Mouse (Mus musculus) intestine, embryonic 15.5 days (tissue): ENCODE measurements at regions not wholly inside any gene's neighbourhood (a gene's known extent, or its start where the extent isn't known, plus 50 kb on each side); places are given as distances from the start of the nearest gene placed in this dataset.

Experiments used
- ATAC-seq: fragments of 200-750 bp; cut with Nextera tagmentation; 2 replicates; pipeline ENCODE4 v1.8.0; 2017; ENCODE audit warnings: moderate TSS enrichment, moderate library complexity
- H3K27ac ChIP-seq: fragments of 300-500 bp; sonication (generic); 2 replicates; pipeline ENCODE4 v1.5.1; 2015; ENCODE audit warnings: mild to moderate bottlenecking, inconsistent platforms
- H3K27me3 ChIP-seq: fragments of 300-500 bp; sonication (generic); replicated peaks from 2 replicates; pipeline ENCODE4 v1.6.1; 2015; ENCODE audit warnings: inconsistent platforms
- H3K36me3 ChIP-seq: fragments of 300-500 bp; sonication (generic); 2 replicates; pipeline ENCODE4 v1.6.1; 2015; ENCODE audit warnings: inconsistent platforms
- H3K4me1 ChIP-seq: fragments of 300-500 bp; sonication (generic); replicated peaks from 2 replicates; pipeline ENCODE4 v1.6.1; 2015; ENCODE audit warnings: inconsistent platforms
- H3K4me2 ChIP-seq: fragments of 300-500 bp; sonication (generic); replicated peaks from 2 replicates; pipeline ENCODE4 v1.6.1; 2015; ENCODE audit warnings: mild to moderate bottlenecking, inconsistent platforms
- H3K4me3 ChIP-seq: fragments of 300-500 bp; sonication (generic); replicated peaks from 2 replicates; pipeline ENCODE4 v1.5.1; 2015; ENCODE audit warnings: inconsistent platforms
- H3K9ac ChIP-seq: fragments of 300-500 bp; sonication (generic); 2 replicates; pipeline ENCODE4 v1.6.1; 2015; ENCODE audit warnings: inconsistent platforms
- H3K9me3 ChIP-seq: fragments of 300-500 bp; sonication (generic); 2 replicates; pipeline ENCODE4 v1.6.1; 2016; ENCODE audit warnings: inconsistent platforms
- WGBS: fragments of 180-500 bp; shearing (Covaris S2); methylation state at CpG from one replicate; pipeline ENCODE4 v1.1.7; 2015; 5-methylcytosine and 5-hydroxymethylcytosine counted together

DNA sequence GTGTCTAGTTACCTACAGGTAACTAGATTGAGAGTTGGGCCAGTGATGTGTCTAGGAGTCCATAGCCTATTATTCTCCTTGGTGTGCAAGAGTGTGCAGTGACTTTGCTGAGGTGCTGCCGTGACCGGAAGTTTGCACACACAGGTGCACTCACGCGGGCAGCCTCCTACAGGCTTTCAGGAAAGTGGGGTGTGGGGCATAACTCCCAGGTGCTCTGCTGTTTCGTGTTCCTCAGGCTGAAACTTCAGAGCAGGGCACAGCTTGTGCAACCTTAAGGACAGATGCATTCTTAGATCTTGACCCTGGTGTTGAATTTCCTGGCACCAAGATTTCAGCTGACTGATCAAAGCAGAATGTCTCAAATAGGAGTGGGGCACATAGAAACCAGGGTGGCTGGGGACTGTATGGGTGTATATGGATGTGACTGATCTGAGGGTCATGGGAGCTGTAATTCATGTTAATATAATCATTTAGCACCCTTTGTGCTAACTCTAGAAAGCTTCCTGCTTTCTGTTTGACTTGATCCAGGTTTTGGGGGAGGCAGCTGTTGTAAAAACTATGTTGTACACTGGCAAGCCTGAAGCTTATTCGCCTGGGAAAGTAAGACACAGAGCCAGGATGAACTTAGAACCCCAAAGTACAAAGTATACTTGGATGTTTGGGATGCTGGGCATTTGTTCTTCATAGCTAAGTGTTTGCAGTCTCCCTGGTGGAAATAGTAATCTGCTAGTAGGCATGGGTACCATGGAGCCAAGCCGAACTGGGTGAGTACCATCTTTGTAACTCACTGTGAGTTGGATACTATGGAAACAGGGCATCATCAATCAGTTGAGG, 1234.6 kb upstream of the A1bg start:
- ATAC-seq = no peak
- no peak overlapping the region for H3K27ac ChIP-seq

DNA sequence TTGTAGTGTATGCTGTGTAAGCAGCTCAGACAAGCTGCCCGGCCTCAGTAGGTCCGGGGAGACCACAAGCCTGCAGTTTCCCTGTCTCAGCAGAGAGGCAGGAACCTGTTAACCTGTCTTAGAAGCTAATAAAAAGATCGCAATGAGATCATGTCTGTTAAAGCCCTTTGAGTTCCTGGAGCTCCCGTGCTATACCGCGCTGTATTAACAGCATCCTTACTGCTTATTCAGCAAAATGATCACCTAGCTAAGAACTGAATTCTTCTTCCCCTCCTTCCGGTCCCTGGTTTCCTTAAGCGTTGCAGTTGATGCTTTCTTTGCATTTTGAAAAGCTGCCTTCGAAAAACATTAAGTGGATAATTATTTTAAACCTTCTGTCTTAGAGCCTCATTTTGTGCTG, 1230.4 kb upstream of the A1bg start:
- no peak overlapping the region for H3K27ac ChIP-seq
- no peaks in the 10 kb centered on the region for H3K4me1 ChIP-seq
- no peaks in the 10 kb centered on the region for H3K36me3 ChIP-seq
- no peak overlapping the region for H3K4me2 ChIP-seq
- H3K9ac ChIP-seq = no peak overlapping the region
- ATAC-seq = no peak
- no peaks in the 10 kb centered on the region for H3K27me3 ChIP-seq
- WGBS = 48% methylated on average over 9 of the region's 9 CpGs
- no peaks in the 10 kb centered on the region for H3K9me3 ChIP-seq
- H3K4me3 ChIP-seq = no peak overlapping the region

More for the DNA sequence above, 1234.6 kb upstream of the A1bg start:
- Histone ChIP-seq H3K27me3 (no peaks in the 10 kb centered on the region), H3K4me3 (no peak overlapping the region), H3K4me1 (no peaks in the 10 kb centered on the region), H3K9me3 (no peaks in the 10 kb centered on the region), H3K9ac (no peak overlapping the region), H3K4me2 (no peak overlapping the region), H3K36me3 (no peaks in the 10 kb centered on the region)
- 90% methylated on average over 7 of the region's 7 CpGs for WGBS

DNA sequence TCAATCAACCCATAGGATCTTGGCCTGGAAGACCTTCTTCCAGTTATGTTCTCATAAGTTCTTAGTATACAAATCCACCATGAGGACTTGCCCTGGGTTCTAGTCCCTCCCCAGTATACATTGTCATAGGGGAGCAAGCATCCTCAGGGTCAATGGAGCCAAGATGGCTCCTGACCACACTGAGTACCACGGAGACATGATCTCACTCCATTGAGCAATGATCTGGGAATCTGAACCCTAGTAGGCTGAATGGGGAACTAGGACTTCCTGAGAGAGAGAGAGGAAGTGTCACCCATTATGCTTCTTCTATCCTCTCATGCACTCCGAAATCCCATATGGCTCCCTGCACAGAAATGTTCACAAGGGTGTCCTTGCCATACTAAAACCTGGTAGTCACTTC, 1229.3 kb upstream of the A1bg start:
- H3K27ac ChIP-seq = no peak overlapping the region
- H3K9me3 ChIP-seq = no peaks in the 10 kb centered on the region
- WGBS = 83% methylated on average over 2 of the region's 2 CpGs
- no peaks in the 10 kb centered on the region for H3K27me3 ChIP-seq
- no peak overlapping the region for H3K9ac ChIP-seq
- H3K4me3 ChIP-seq = no peak overlapping the region
- ATAC-seq = no peak
- H3K4me1 ChIP-seq = no peaks in the 10 kb centered on the region
- no peaks in the 10 kb centered on the region for H3K36me3 ChIP-seq
- no peak overlapping the region for H3K4me2 ChIP-seq

DNA sequence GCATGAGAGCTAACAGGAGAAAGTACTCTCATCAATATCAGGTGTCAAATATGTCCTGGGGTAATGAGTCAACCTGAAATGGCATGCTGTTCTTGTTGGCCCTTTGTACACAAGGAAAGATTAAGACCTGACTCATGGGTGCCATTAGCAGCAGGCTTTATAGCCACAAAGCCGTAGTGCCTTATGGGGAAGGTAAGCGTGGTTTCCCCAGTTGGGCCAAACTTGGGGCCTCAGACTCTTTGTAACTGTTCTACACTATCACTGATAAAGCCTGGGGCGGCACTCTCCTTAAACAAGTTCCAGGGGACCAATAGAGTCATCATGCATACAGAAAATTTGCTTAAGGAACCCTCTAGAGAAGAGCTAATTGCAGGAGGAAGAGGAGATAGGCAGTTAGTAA, 1228.9 kb upstream of the A1bg start:
- Histone ChIP-seq H3K4me1 (no peaks in the 10 kb centered on the region), H3K4me3 (no peak overlapping the region), H3K4me2 (no peak overlapping the region), H3K36me3 (no peaks in the 10 kb centered on the region), H3K9me3 (no peaks in the 10 kb centered on the region), H3K27ac (no peak overlapping the region), H3K27me3 (no peaks in the 10 kb centered on the region), H3K9ac (no peak overlapping the region)
- WGBS = 85% methylated on average over 3 of the region's 3 CpGs
- no peak for ATAC-seq

DNA sequence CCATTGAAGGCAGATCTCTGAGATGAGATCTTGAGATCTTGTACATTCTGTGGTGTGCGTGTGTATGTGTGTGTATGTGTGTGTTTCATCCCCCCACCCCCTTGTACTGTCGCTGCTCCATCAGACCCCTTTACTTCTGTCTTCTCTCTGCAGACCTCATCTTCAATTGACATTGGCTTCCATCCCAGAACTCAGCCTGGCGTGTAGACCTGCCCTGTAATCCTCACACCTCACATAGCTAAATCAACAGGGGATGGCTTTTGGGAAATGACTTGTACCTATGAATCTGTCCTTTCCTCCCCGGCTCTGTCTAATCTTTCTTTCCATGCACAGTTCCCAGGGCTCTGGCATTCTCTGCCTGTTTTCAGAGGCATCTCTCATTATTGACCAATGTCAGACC, 1227.5 kb upstream of the A1bg start:
- Histone ChIP-seq H3K36me3 (no peaks in the 10 kb centered on the region), H3K4me1 (no peaks in the 10 kb centered on the region), H3K27me3 (no peaks in the 10 kb centered on the region), H3K9ac (no peak overlapping the region), H3K4me2 (no peak overlapping the region), H3K9me3 (no peaks in the 10 kb centered on the region), H3K4me3 (no peak overlapping the region), H3K27ac (no peak overlapping the region)
- ATAC-seq = no peak
- WGBS = 83% methylated on average over 4 of the region's 4 CpGs

DNA sequence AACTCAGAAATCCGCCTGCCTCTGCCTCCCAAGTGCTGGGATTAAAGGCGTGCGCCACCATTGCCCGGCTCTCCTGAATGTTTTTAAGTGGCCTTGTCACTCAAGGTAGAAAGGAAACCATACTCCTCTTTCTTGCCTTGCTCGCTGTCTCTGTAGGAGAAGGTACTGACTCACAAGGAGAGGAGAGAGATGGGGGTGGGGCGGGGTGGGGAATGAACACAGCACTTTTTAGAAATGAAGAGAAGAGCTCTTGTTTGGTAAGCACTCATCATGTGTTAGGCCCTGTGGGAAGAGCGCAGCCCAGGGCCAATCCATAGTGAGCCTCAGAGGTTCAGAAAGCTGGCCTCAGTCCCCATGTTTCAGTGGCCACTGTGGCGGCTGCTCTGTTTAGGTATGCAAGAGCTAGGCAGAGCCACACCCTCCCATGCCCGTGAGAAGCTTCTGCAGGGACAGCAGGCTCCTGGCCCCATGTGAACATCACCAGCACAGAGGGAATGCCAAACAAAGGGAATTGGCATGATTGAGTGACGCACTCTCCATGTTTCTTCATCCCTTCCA, 1225.9 kb upstream of the A1bg start:
- ATAC-seq = 0 out of 2 replicates have a peak, but pooled peaks have one; percentile 39
- Histone ChIP-seq H3K9me3 (no peaks in the 10 kb centered on the region), H3K4me1 (no peaks in the 10 kb centered on the region), H3K27me3 (no peaks in the 10 kb centered on the region), H3K9ac (no peak overlapping the region), H3K4me2 (no peak overlapping the region), H3K4me3 (no peak overlapping the region), H3K36me3 (no peaks in the 10 kb centered on the region), H3K27ac (no peak overlapping the region)
- WGBS = 87% methylated on average over 10 of the region's 10 CpGs

DNA sequence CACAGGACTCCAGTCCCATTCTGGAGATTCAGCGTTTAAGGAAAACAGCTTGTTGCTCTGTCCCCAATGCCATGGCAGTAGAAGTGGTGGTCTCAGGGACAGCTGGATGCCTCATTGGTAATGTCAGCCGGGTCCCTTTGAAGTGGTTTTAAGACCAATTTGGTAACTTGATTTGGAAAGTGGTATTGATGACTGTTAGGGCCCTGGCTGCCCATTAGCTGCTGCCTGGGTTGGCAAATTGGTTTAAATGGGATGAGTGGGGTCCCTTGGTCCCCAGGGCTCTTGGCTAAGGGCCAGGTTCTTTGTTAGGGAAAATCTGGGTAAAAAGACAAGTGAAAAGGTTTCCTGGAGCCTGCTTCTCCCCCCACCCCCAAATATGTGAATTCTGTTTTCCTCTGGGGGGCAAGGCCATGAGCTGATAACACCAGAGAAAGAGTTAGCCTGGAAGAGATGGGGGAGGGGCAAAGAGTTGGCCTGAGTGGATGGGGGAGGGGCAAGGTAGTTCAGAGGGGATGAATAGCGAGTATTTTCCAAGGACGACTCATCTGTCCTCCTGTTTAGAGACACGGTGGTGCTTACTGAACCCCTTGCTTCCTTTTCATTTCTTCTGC, 1224.6 kb upstream of the A1bg start:
- H3K36me3 ChIP-seq = no peaks in the 10 kb centered on the region
- ATAC-seq = no peak
- no peaks in the 10 kb centered on the region for H3K27me3 ChIP-seq
- H3K27ac ChIP-seq = no peak overlapping the region
- H3K4me2 ChIP-seq = no peak overlapping the region
- 42% methylated on average over 5 of the region's 5 CpGs for WGBS
- H3K9me3 ChIP-seq = no peaks in the 10 kb centered on the region
- no peak overlapping the region for H3K4me3 ChIP-seq
- H3K9ac ChIP-seq = no peak overlapping the region
- no peaks in the 10 kb centered on the region for H3K4me1 ChIP-seq

DNA sequence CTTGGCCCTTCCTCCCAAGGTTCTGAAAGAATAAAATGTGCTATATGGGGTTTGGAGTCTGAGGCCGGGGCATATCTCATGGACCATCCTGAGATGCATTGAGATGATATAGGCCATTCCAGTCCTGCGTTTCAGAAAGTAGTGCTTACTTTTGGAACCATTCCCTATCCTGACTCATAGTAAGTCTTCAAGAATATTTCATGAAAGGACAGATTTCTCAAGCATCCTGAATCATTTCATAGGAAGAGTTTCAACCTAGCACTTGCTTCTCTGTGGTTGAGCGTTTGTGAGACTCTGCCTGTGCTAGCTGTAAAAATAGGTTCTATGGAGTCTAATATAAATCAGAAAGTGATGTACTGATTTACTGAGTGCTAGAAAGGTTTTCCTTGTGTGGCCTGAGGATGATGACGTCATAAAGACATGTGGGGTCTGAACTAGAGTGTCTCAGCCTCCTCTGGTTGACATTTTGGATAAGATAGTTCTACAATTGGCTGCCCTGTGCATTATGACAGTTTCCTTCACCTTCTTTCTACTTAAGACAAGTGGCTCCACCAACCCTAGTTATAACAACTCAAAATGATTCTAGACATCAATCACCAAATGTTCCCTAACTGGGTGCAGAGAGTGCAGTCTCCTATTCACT, 1223.0 kb upstream of the A1bg start:
- H3K9me3 ChIP-seq = no peaks in the 10 kb centered on the region
- no peaks in the 10 kb centered on the region for H3K27me3 ChIP-seq
- H3K27ac ChIP-seq = no peak overlapping the region
- no peaks in the 10 kb centered on the region for H3K4me1 ChIP-seq
- no peak overlapping the region for H3K9ac ChIP-seq
- no peak overlapping the region for H3K4me2 ChIP-seq
- no peak for ATAC-seq
- WGBS = 87% methylated on average over 4 of the region's 4 CpGs
- H3K36me3 ChIP-seq = no peaks in the 10 kb centered on the region
- no peak overlapping the region for H3K4me3 ChIP-seq

DNA sequence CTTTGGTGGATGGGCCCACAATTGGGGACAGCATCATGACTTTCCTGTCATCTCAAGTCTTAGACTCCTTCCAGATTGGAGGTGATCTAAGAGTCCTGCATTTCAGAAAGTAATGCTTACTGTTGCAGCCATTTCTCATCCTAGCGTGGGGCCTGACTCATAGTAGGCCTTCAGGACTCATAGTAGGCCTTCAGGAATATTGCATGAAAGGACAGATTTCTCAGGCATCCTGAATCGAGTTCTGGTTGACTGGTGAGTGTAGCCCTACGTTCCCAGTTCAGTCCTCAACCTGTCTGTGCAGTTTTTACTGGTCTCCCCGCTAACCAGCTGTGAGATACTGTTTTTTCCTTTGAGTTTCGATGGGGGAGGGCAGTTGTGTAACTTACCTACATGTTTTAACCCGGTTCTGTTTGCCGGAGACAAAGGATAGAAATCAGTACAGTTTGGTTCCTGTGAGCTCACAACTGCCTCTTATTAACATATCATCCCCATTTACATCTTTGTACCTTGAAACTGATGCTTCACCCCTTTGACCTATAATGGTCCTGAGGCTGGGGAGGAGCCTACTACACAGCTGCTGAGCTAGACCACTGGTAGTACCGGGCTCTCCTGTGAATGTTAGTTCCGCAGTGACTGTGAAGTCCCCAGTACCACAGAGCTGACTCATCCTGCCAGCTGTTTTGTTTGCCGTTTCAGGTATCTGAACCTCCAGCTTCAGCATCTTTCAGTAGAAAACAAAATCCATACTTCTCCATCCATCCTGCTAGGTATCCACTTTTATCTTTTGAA, 1222.2 kb upstream of the A1bg start:
- H3K9me3 ChIP-seq = no peaks in the 10 kb centered on the region
- H3K4me1 ChIP-seq = no peaks in the 10 kb centered on the region
- H3K9ac ChIP-seq = no peak overlapping the region
- no peaks in the 10 kb centered on the region for H3K36me3 ChIP-seq
- H3K4me3 ChIP-seq = no peak overlapping the region
- no peak overlapping the region for H3K27ac ChIP-seq
- H3K4me2 ChIP-seq = no peak overlapping the region
- WGBS = 89% methylated on average over 10 of the region's 10 CpGs
- H3K27me3 ChIP-seq = no peaks in the 10 kb centered on the region
- no peak for ATAC-seq

DNA sequence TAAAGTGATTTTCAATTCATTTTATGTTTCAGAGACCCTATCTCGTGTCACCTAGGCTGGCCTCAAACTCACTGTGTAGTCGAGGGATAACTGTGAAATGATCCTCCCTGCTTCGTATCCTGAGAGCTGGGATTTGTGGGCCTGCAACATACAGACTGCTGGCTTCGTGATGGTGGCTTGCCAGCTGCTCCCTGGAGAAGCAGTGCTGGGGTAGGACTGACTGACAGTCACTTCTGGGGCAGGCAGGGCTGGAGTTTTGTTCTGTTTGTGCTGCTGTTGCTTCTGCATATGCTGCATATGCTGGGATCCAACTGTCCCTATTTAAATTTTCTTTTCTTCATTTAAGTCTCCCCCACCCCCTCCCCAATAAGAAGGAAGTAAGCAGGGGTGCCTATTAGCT, 1217.0 kb upstream of the A1bg start:
- Histone ChIP-seq H3K27ac (no peak overlapping the region), H3K27me3 (no peaks in the 10 kb centered on the region), H3K4me3 (no peak overlapping the region), H3K9ac (no peak overlapping the region), H3K9me3 (no peaks in the 10 kb centered on the region), H3K4me2 (no peak overlapping the region), H3K4me1 (peaks cover 13% of the 10 kb centered on the region), H3K36me3 (no peaks in the 10 kb centered on the region)
- WGBS = 75% methylated on average over 4 of the region's 4 CpGs
- ATAC-seq = no peak

DNA sequence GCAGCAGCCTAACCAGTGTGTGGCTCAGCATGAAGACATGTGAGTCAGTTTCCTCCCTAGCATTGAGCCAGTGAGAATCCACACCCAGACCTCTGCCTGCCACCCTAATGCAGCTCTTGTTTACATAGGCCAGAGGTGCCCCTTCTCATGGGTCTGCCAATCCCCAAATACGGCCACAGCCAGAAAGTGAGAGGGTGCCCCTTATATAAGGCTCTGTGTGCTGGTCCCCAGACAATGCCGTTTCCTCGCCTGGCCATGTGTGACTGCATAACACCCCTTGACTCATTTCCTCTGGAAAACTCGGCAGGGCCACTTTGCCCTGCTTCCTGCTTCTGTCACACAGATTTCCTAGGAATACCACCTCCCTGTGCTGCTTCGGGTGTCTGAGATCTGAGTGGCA, 1216.4 kb upstream of the A1bg start:
- no peak overlapping the region for H3K9ac ChIP-seq
- H3K9me3 ChIP-seq = no peaks in the 10 kb centered on the region
- ATAC-seq = no peak
- no peak overlapping the region for H3K4me3 ChIP-seq
- H3K27me3 ChIP-seq = no peaks in the 10 kb centered on the region
- no peak overlapping the region for H3K4me2 ChIP-seq
- no peaks in the 10 kb centered on the region for H3K36me3 ChIP-seq
- H3K4me1 ChIP-seq = peaks cover 13% of the 10 kb centered on the region
- WGBS = 47% methylated on average over 5 of the region's 5 CpGs
- H3K27ac ChIP-seq = no peak overlapping the region

DNA sequence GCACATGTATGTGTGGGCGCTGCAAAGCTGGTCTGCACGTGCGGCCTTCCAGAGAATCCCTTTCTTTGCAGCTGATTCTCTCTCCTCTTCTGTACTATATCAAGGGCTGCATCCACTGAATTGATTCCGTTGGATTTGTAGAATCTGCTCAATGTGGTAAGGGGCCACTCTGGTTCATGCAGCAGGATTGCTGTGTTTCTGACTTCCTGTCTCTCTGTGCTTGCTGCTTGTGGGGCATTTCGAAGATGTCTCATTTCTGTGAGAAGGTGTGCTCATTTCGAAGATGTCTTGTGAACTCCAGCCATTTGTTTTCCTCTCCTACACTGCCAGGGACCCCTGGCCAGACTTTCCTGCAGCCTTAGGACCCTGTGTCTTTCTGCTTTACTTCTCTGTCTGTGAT, 1215.9 kb upstream of the A1bg start:
- WGBS = 80% methylated on average over 6 of the region's 6 CpGs
- Histone ChIP-seq H3K9me3 (no peaks in the 10 kb centered on the region), H3K4me3 (no peak overlapping the region), H3K4me1 (peaks cover 13% of the 10 kb centered on the region), H3K36me3 (no peaks in the 10 kb centered on the region), H3K27me3 (no peaks in the 10 kb centered on the region), H3K27ac (no peak overlapping the region), H3K9ac (no peak overlapping the region), H3K4me2 (no peak overlapping the region)
- ATAC-seq = no peak
